Mouse (Mus musculus) thymus, postnatal 0 days (tissue): ENCODE results near the gene Ceacam20. TPM values are rescaled to one million over a fixed set of nuclear protein-coding genes. Genes with fewer than 3 reads are reported as not detected.
"Not testable (repeated sequence)": the region's sequence is repeated elsewhere in the genome, so short reads cannot be mapped to it uniquely, and the experiment has no call there.

ENCODE experiments used
- DNase-seq: peaks from one replicate; pipeline ENCODE4 v3.0.0-alpha.2; 2015; ENCODE audit warnings: low spot score
- polyA plus RNA-seq: library from polyadenylated mRNA; unstranded; fragments of >200 nt; fragmentation: Nextera tagmentation; extraction: Ambion mirVana; gene quantifications from 2 replicates; pipeline ENCODE4 v1.2.1, GENCODE M21; 2015

Gene Ceacam20
- polyA plus RNA-seq = 0.06 TPM in 1 of 2 replicates, not detected in the other

- DNase-seq = no peak
Measured at GRCm38 (mm10) chr7:19964985-19965579, at the start of gene Ceacam20. TSS of gene Ceacam20 (plus strand) at chr7:19965412.

GRCm38 (mm10) chr7:19920166-19920505 lies 45.1 kb upstream of the Ceacam20 start:
- peak; percentile 11 for DNase-seq

- DNase-seq = peak; percentile 81
Measured at GRCm38 (mm10) chr7:19920506-19921261, 44.5 kb upstream of the Ceacam20 start, which contains the start of gene Pvr. TSS of gene Pvr (minus strand) at chr7:19921160.

GRCm38 (mm10) chr7:19923354-19923753 lies 41.9 kb upstream of the Ceacam20 start:
- DNase-seq = peak; percentile 50

- DNase-seq = peak; percentile 79
Measured at GRCm38 (mm10) chr7:19923797-19924196, 41.4 kb upstream of the Ceacam20 start.

- DNase-seq = no peak
Measured at GRCm38 (mm10) chr7:19925376-19925775, 39.8 kb upstream of the Ceacam20 start.

GRCm38 (mm10) chr7:19926849-19927480 lies 38.2 kb upstream of the Ceacam20 start:
- peak; percentile 50 for DNase-seq

GRCm38 (mm10) chr7:19928486-19928885 lies 36.7 kb upstream of the Ceacam20 start:
- DNase-seq = no peak

DNA sequence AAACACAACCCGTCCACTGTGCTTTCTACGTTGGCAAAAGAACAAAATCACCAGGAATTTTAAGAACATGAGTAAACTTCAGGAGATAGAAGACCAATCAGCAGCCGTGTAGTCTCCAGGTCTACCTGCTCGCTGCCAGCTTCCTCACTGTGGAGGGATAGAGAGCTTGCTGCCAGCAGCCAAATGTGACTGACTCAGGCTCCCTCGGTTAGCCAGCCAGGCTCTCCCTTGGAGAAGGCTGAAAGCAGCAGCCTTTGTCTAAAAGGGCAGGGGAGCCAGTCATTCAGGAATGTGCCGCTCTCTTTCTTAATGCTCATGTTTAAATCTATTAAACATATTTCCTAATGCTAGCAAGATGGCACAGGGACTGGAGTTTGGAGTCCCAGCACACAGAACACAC lies 34.7 kb upstream of the Ceacam20 start:
- not testable (repeated sequence) for DNase-seq

GRCm38 (mm10) chr7:19932133-19932876 lies 32.9 kb upstream of the Ceacam20 start:
- peak; percentile 88 for DNase-seq

DNA sequence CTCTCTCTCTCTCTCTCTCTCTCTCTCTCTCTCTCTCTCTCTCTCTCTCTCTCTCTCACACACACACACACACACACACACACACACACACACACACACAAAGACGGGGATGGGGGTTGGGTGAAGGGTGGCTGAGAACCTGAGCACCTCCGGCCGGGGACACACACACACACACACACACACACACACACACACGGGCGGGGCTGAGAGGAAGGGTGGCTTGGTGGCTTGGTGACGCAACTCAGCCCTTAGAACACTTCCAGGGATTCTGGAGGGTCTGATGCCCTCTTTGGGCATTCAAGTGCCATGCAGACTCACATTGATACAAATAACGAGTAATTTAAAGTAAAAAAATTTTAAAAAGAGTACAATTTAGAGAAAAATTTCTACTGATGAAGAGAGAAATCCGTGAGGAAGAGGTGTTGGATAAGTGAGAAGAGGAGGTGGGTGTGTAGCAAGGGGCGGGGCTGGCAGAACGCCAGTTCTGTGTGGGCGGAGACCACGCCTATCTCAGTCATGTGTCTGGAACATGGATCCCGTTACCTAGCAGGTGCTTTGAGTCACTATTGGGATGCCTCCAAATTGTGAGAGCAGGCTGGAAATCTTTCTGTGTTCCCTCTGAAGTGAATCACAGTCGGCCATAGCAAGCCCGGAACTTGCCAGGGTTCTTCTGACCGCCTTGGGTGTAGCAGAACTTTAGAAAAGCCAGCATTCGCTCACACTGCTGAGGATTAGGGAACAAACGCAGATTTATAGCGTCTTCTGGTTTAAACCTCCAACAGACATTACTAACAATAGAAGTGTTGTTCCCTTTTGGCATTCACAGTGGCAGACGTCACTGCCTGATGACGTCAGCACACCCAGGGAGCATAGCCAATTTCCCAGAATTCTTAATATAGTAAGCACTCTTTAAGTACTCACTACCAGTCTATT lies 32.1 kb upstream of the Ceacam20 start:
- DNase-seq = peak; percentile 85

GRCm38 (mm10) chr7:19935171-19935751 lies 30.0 kb upstream of the Ceacam20 start:
- DNase-seq = peak; percentile 58

DNA sequence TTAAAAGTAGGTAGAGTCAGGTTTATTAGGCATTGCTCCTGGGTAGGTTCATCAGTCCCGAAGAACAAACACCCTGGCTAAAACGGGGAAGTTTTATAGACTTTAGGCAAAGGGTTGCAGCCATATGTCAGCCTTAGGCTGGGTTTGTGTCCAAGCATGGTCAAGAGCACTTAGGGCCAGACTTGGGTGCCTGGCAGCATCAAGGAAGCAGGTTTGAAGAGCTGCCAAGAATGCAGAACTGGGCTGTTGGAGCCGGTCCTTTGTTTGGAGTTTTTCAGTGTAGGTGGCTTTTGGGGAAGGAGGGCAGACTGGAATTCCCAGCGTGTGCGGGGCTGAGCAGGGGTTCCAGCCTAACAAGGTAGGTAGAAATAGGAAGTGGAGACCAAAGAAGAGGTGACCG lies 29.3 kb upstream of the Ceacam20 start:
- DNase-seq = no peak

- DNase-seq = no peak
Measured at GRCm38 (mm10) chr7:19937229-19937821, 27.9 kb upstream of the Ceacam20 start.

DNA sequence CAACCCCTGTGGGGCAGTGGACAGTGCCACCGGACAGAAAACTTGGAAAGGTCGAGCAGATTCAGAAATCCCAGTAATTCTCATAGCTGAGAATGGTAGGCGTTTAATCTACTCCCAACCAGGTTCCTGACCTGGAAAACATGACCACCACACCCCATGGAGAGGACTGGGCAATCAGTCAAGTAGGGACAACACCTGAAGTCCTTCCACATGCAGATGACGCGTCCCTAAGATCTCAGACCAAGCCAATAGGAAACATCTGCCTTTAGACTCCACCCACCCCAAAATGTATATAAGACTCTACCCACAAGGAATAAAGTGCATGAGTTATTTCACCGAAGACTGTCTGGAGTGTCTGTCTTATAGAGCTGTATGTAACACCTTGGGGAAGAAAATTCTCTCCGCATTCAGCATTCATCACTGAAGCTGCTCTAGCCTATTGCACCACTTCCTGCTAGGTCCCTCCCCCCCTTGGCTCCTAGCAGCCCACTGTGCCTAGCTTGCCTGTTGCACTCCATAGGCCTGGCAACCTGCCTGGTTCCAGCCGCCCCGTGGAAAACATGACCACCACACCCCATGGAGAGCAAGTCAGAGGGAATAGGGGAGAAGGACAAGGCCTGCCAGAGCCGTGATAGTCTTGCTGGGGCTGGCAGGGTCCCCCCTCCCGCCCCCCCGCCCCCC lies 25.5 kb upstream of the Ceacam20 start:
- peak; percentile 77 for DNase-seq

DNA sequence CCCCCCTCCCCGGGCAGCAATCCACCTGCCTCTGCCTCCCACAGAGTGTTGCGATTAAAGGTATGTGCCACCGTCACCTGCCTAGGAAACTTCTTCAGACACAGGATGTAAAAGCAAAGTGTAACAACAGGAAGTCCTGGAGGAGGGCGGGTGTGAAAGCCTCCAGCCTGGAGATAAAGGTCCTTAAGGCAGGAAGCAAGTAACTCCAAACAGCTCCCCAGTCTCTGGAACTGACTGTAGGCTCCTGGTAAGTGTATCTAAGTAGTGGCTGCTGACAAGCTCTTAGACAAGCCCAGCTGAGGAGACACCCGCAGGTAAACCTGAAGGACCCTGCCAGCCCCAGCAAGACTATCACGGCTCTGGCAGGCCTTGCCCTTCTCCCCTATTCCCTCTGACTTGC lies 25.0 kb upstream of the Ceacam20 start:
- DNase-seq = peak; percentile 84

DNA sequence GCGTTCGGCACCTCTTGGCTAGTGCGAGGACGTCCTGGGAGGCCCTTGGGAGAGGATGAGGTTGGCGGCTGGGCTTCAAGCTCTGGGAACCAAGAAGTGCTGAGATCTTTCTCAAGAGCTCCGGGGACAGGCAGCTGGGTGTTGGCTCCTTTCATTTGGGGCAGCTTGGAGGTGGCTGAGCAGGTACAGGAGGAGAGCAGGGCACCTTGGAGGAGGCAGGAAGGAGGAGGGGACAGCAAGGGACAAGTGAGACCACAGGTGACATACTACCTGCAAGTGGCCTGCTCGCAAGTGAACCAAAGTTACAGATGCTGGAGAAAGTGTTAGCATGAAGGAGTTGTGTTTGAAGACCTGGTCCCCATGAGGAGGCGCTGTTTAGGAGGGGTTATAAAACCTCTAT lies 20.5 kb upstream of the Ceacam20 start:
- DNase-seq = no peak

- DNase-seq = peak; percentile 37
Measured at GRCm38 (mm10) chr7:19945201-19945600, 20.0 kb upstream of the Ceacam20 start.
